ENCODE assay signal across 9 mouse cellular contexts in the genomic region with DNA sequence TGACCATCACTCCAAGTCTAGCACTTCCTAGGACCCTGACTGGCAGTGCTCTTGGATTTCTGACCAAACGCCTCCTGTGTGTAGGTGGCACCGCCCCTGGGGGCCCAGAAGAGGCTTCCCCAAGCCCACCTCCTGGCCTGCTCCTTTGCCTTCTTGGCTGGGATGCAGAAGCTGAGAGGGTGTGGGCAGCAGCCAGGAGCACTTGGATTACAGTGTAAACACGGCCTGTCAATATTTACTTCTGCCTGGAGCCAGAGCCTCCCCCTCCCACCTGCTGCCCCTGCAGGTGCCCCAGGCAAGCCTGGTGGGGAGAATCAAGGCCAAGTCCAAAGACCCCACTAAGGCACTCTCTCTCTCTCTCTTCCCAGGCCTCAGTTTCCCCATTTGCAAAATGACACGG. TPM values are rescaled to one million over a fixed set of nuclear protein-coding genes. Genes with fewer than 3 reads are reported as not detected.
DNase-seq lines count a peak whose midpoint lies in the region; ATAC-seq and TF ChIP-seq lines count a peak whose summit lies in the region.
"Had no signal": no experiment of that assay in that cellular context is flagged by ENCODE, and none has a peak within 500 bp of the region (broad histone marks: within the 10 kb centered on the region; RNA-seq: fewer than 3 reads in every experiment).

No protein-coding gene starts in this region.

- no peak for TF ChIP-seq POLR2A in heart, adult 2 months (IDR thresholded peaks at IDR 0.05; ENCODE audit: insufficient read depth, low read depth, low read length)
- TF ChIP-seq POLR2A in lung, adult 2 months (IDR thresholded peaks at IDR 0.05; ENCODE audit: borderline replicate concordance, extremely low read depth, low read depth, low read length) = no peak

- no peaks in the 10 kb centered on the region for H3K27me3 ChIP-seq in heart, adult 2 months (ENCODE audit: control insufficient read depth, insufficient read depth, low read length)
- no peaks in the 10 kb centered on the region for H3K27me3 ChIP-seq in heart, embryonic 12.5 days (replicated peaks)
- H3K27me3 ChIP-seq in E14TG2a.4 (ENCODE audit: insufficient read depth, low read length) = peaks cover 49% of the 10 kb centered on the region
- H3K27me3 ChIP-seq in kidney, embryonic 15.5 days = no peaks in the 10 kb centered on the region
- H3K27me3 ChIP-seq: Patski had no signal

- TF ChIP-seq CTCF in heart, adult 2 months (IDR thresholded peaks at IDR 0.05) = no peak
- no peak for TF ChIP-seq CTCF in E14TG2a.4 (conservative IDR thresholded peaks at IDR 0.05; ENCODE audit: low read length)
- TF ChIP-seq CTCF in lung, adult 2 months (IDR thresholded peaks at IDR 0.05; ENCODE audit: insufficient read depth, low read length) = no peak

- no peaks in the 10 kb centered on the region for H3K9me3 ChIP-seq in heart, embryonic 12.5 days (replicated peaks)
- H3K9me3 ChIP-seq in E14TG2a.4 (ENCODE audit: low read length) = no peaks in the 10 kb centered on the region
- no peaks in the 10 kb centered on the region for H3K9me3 ChIP-seq in kidney, embryonic 15.5 days (replicated peaks)

- H3K4me2 ChIP-seq in heart, embryonic 12.5 days = no peak overlapping the region
- H3K4me2 ChIP-seq in kidney, embryonic 15.5 days = peak overlapping the region; percentile 20; the same call in 1 of the 2 replicates

- no peak overlapping the region for H3K9ac ChIP-seq in heart, adult 2 months (ENCODE audit: low read depth, low read length)
- no peak overlapping the region for H3K9ac ChIP-seq in heart, embryonic 12.5 days
- no peak overlapping the region for H3K9ac ChIP-seq in kidney, embryonic 15.5 days

- ATAC-seq in heart, embryonic 12.5 days (ENCODE audit: insufficient number of reproducible peaks, low FRiP score) = no peak
- ATAC-seq in kidney, embryonic 15.5 days (replicated peaks; ENCODE audit: low FRiP score) = peak; percentile 65
- ATAC-seq in cerebellum, adult (ENCODE audit: insufficient number of reproducible peaks, low FRiP score, low TSS enrichment) = no peak
- ATAC-seq: Patski had no signal

- TF ChIP-seq EP300 in heart, adult 2 months (IDR thresholded peaks at IDR 0.05; ENCODE audit: insufficient read depth, low read depth, low read length) = no peak

- H3K79me2 ChIP-seq in heart, adult 2 months (replicated peaks; ENCODE audit: control insufficient read depth, insufficient read depth, low read length) = no peaks in the 10 kb centered on the region

- WGBS in heart, adult 2 months = 67% methylated on average over 4 of the region's 4 CpGs
- 61% methylated on average over 4 of the region's 4 CpGs for WGBS in heart, embryonic 12.5 days
- WGBS in kidney, embryonic 15.5 days = 30% methylated on average over 4 of the region's 4 CpGs
- 35% methylated on average over 4 of the region's 4 CpGs for WGBS in lung, adult 2 months

- no peak for DNase-seq in heart, adult 2 months
- DNase-seq in lung, adult 2 months = peak; percentile 90
- no peak for DNase-seq in adrenal gland, postnatal 4 days (ENCODE audit: low spot score in 2 of 2)
- no peak for DNase-seq in T-cell, adult 2 months (ENCODE audit: low spot score)

- peak overlapping the region; percentile 26; the same call in 1 of the 2 replicates for H3K27ac ChIP-seq in heart, adult 2 months
- H3K27ac ChIP-seq in heart, embryonic 12.5 days (ENCODE audit: poor library complexity, severe bottlenecking) = no peak overlapping the region
- peak overlapping the region; percentile 82 for H3K27ac ChIP-seq in kidney, embryonic 15.5 days

- intact Hi-C loops in heart, adult 2 months (cut with DNase I) = no loop called here

- H3K4me1 ChIP-seq in heart, adult 2 months (ENCODE audit: control insufficient read depth, insufficient read depth, low read length) = peaks cover 13% of the 10 kb centered on the region
- peaks cover 83% of the 10 kb centered on the region for H3K4me1 ChIP-seq in heart, embryonic 12.5 days (replicated peaks)
- peaks cover 91% of the 10 kb centered on the region for H3K4me1 ChIP-seq in E14TG2a.4 (replicated peaks; ENCODE audit: low read depth, low read length)
- peaks cover 77% of the 10 kb centered on the region for H3K4me1 ChIP-seq in kidney, embryonic 15.5 days
- H3K4me1 ChIP-seq in lung, adult 2 months (ENCODE audit: control insufficient read depth, insufficient read depth, low read length) = peaks cover 36% of the 10 kb centered on the region

- H3K36me3 ChIP-seq in heart, adult 2 months (ENCODE audit: control insufficient read depth, insufficient read depth, low read length) = no peaks in the 10 kb centered on the region
- no peaks in the 10 kb centered on the region; the same call in 1 of the 2 replicates for H3K36me3 ChIP-seq in heart, embryonic 12.5 days
- no peaks in the 10 kb centered on the region for H3K36me3 ChIP-seq in E14TG2a.4 (ENCODE audit: insufficient read depth, low read length)
- no peaks in the 10 kb centered on the region for H3K36me3 ChIP-seq in kidney, embryonic 15.5 days

- no peak overlapping the region for H3K4me3 ChIP-seq in heart, adult 2 months
- no peak overlapping the region for H3K4me3 ChIP-seq in heart, embryonic 12.5 days
- H3K4me3 ChIP-seq in E14TG2a.4 (replicated peaks; ENCODE audit: low read length) = 0 out of 2 replicates have a peak overlapping the region, but pooled peaks have one; percentile 10
- no peak overlapping the region for H3K4me3 ChIP-seq in kidney, embryonic 15.5 days (replicated peaks)
- no peak overlapping the region for H3K4me3 ChIP-seq in lung, adult 2 months (replicated peaks; ENCODE audit: extremely low read depth, low read depth, low read length)

RNA-seq across cellular contexts. Expression of a gene that starts 5.2 kb away (rescaled TPM):
- 100 to 1,000 TPM; 102 to 120 TPM for total RNA-seq in heart, adult 2 months (2021)
- 23.3 and 27.3 TPM in 2 replicates for polyA plus RNA-seq in heart, adult 2 months (2012; rRNA removed)
- 122 and 144 TPM in 2 replicates for polyA plus RNA-seq in heart, embryonic 12.5 days (2016; fragmentation: Nextera tagmentation; extraction: Ambion mirVana)
- 53.7 and 58.5 TPM in 2 replicates for polyA plus RNA-seq in kidney, embryonic 15.5 days (2015; fragmentation: Nextera tagmentation; extraction: Ambion mirVana)
- 111 and 113 TPM in 2 replicates for polyA plus RNA-seq in lung, adult 2 months (2012; rRNA removed)
- 100 to 1,000 TPM; 279 to 303 TPM for total RNA-seq in adrenal gland, postnatal 4 days (2021)
